Mouse (Mus musculus): ENCODE results near the gene Olfr533. TPM values are rescaled to one million over a fixed set of nuclear protein-coding genes. Genes with fewer than 3 reads are reported as not detected.
"Not testable (repeated sequence)": the region's sequence is repeated elsewhere in the genome, so short reads cannot be mapped to it uniquely, and the experiment has no call there.

The Olfr533 gene
- not detected in 2 replicates for polyA plus RNA-seq (2014; fragmentation: Nextera tagmentation; extraction: Ambion mirVana)

GRCm38 (mm10) chr7:140463070-140463469 lies at the start of gene Olfr533:
Gene Olfr533 (plus strand): TSS chr7:140463370.
- not testable (repeated sequence) for H3K4me3 ChIP-seq (ENCODE audit: low read depth, low read length); H3K4me1 ChIP-seq (replicated peaks; ENCODE audit: control insufficient read depth, insufficient read depth, low read length); H3K27me3 ChIP-seq (ENCODE audit: control insufficient read depth, insufficient read depth, low read length); DNase-seq (ENCODE audit: low spot score); ATAC-seq (ENCODE audit: low FRiP score); H3K4me2 ChIP-seq (replicated peaks; ENCODE audit: low read depth, low read length); H3K36me3 ChIP-seq (ENCODE audit: control insufficient read depth, insufficient read depth, low read length); H3K27ac ChIP-seq (ENCODE audit: low read depth, low read length); H3K9me3 ChIP-seq (ENCODE audit: control insufficient read depth, low read length); H3K9ac ChIP-seq (ENCODE audit: low read depth, low read length)
- 60% methylated on average over 1 of the region's 1 CpGs for WGBS

GRCm38 (mm10) chr7:140421539-140421938 lies 41.6 kb upstream of the Olfr533 start, which contains the start of gene Olfr532:
Gene Olfr532 (minus strand): TSS chr7:140421639.
- no peaks in the 10 kb centered on the region for H3K9me3 ChIP-seq (ENCODE audit: control insufficient read depth, low read length)
- no peak within 1 kb of the TSS for H3K4me2 ChIP-seq (replicated peaks; ENCODE audit: low read depth, low read length)
- ATAC-seq (ENCODE audit: low FRiP score) (no peak), DNase-seq (ENCODE audit: low spot score) (no peak)
- no peaks in the 10 kb centered on the region for H3K27me3 ChIP-seq (ENCODE audit: control insufficient read depth, insufficient read depth, low read length)
- no peak within 1 kb of the TSS for H3K9ac ChIP-seq (ENCODE audit: low read depth, low read length)
- H3K4me3 ChIP-seq (ENCODE audit: low read depth, low read length): no peak within 1 kb of the TSS
- H3K27ac ChIP-seq (ENCODE audit: low read depth, low read length): no peak within 1 kb of the TSS
- H3K36me3 ChIP-seq (ENCODE audit: control insufficient read depth, insufficient read depth, low read length): no peaks in the 10 kb centered on the region
- WGBS: 94% methylated on average over 1 of the region's 1 CpGs
- no peaks in the 10 kb centered on the region for H3K4me1 ChIP-seq (replicated peaks; ENCODE audit: control insufficient read depth, insufficient read depth, low read length)

- no peak for ATAC-seq (ENCODE audit: low FRiP score)
- no peaks in the 10 kb centered on the region for H3K4me1 ChIP-seq (replicated peaks; ENCODE audit: control insufficient read depth, insufficient read depth, low read length)
- no peak for DNase-seq (ENCODE audit: low spot score)
- H3K27ac ChIP-seq (ENCODE audit: low read depth, low read length): no peak overlapping the region
- 83% methylated on average over 1 of the region's 1 CpGs for WGBS
- no peak overlapping the region for H3K4me2 ChIP-seq (replicated peaks; ENCODE audit: low read depth, low read length)
- H3K4me3 ChIP-seq (ENCODE audit: low read depth, low read length): no peak overlapping the region
- no peak overlapping the region for H3K9ac ChIP-seq (ENCODE audit: low read depth, low read length)
- H3K36me3 ChIP-seq (ENCODE audit: control insufficient read depth, insufficient read depth, low read length): no peaks in the 10 kb centered on the region
- H3K9me3 ChIP-seq (ENCODE audit: control insufficient read depth, low read length): no peaks in the 10 kb centered on the region
- no peaks in the 10 kb centered on the region for H3K27me3 ChIP-seq (ENCODE audit: control insufficient read depth, insufficient read depth, low read length)
Measured at GRCm38 (mm10) chr7:140443141-140443540, 20.0 kb upstream of the Olfr533 start.

DNA sequence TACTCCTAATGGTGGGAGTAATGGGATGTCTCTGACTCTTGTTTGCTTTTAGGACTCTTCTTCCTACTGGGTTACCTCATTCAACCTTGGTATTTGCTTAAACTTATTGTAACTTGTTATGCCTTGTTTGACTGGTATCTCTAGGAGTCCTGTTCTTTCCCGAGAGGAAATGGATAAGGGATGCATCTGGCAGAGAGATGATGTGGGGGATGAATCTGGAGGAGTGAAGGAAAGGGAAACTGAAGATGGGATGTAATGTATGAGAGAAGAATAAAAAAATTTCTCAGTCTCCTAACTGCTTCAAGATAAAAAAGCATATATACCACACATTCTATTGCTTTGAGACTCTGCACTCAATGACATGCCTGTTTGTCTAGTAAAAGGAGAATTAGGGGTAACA lies 14.7 kb downstream of the Olfr533 start:
- Histone ChIP-seq H3K4me3 (ENCODE audit: low read depth, low read length) (no peak overlapping the region), H3K4me2 (replicated peaks; ENCODE audit: low read depth, low read length) (no peak overlapping the region), H3K9ac (ENCODE audit: low read depth, low read length) (no peak overlapping the region), H3K9me3 (ENCODE audit: control insufficient read depth, low read length) (no peaks in the 10 kb centered on the region), H3K4me1 (replicated peaks; ENCODE audit: control insufficient read depth, insufficient read depth, low read length) (no peaks in the 10 kb centered on the region), H3K27me3 (ENCODE audit: control insufficient read depth, insufficient read depth, low read length) (no peaks in the 10 kb centered on the region), H3K27ac (ENCODE audit: low read depth, low read length) (no peak overlapping the region), H3K36me3 (ENCODE audit: control insufficient read depth, insufficient read depth, low read length) (no peaks in the 10 kb centered on the region)
- DNase-seq (ENCODE audit: low spot score): no peak
- 91% methylated on average over 1 of the region's 1 CpGs for WGBS
- no peak for ATAC-seq (ENCODE audit: low FRiP score)

DNA sequence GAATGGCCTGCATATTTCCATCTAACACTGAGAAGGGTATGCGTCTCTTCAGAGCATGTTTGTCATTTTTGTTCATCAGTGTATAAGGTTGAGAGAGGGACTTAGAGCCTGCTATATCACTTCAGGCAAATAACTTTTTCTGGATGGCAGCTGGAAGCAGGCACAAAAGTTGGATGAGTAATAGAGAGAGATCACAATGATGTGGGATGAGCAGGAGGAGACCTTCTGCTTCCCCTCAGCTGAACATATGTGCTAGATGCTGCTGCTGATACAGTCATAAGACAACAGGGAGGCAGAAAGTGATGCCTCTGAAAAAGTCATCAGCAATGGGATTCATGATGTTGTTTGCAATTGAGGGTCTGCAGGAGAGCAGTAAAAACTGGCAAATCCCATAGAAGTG lies 15.6 kb downstream of the Olfr533 start:
- no peak for ATAC-seq (ENCODE audit: low FRiP score)
- H3K4me1 ChIP-seq (replicated peaks; ENCODE audit: control insufficient read depth, insufficient read depth, low read length): no peaks in the 10 kb centered on the region
- no peak overlapping the region for H3K4me2 ChIP-seq (replicated peaks; ENCODE audit: low read depth, low read length)
- no peaks in the 10 kb centered on the region for H3K27me3 ChIP-seq (ENCODE audit: control insufficient read depth, insufficient read depth, low read length)
- no peak overlapping the region for H3K9ac ChIP-seq (ENCODE audit: low read depth, low read length)
- no peaks in the 10 kb centered on the region for H3K9me3 ChIP-seq (ENCODE audit: control insufficient read depth, low read length)
- H3K4me3 ChIP-seq (ENCODE audit: low read depth, low read length): no peak overlapping the region
- DNase-seq (ENCODE audit: low spot score): no peak
- H3K27ac ChIP-seq (ENCODE audit: low read depth, low read length): no peak overlapping the region
- no peaks in the 10 kb centered on the region for H3K36me3 ChIP-seq (ENCODE audit: control insufficient read depth, insufficient read depth, low read length)
- WGBS: 91% methylated on average over 1 of the region's 1 CpGs

- Histone ChIP-seq H3K4me2 (replicated peaks; ENCODE audit: low read depth, low read length) (no peak within 1 kb of the TSS), H3K9me3 (ENCODE audit: control insufficient read depth, low read length) (no peaks in the 10 kb centered on the region), H3K4me3 (ENCODE audit: low read depth, low read length) (no peak within 1 kb of the TSS), H3K4me1 (replicated peaks; ENCODE audit: control insufficient read depth, insufficient read depth, low read length) (no peaks in the 10 kb centered on the region), H3K27ac (ENCODE audit: low read depth, low read length) (no peak within 1 kb of the TSS), H3K9ac (ENCODE audit: low read depth, low read length) (no peak within 1 kb of the TSS), H3K36me3 (ENCODE audit: control insufficient read depth, insufficient read depth, low read length) (no peaks in the 10 kb centered on the region), H3K27me3 (ENCODE audit: control insufficient read depth, insufficient read depth, low read length) (no peaks in the 10 kb centered on the region)
- DNase-seq (ENCODE audit: low spot score) (no peak), ATAC-seq (ENCODE audit: low FRiP score) (no peak)
- 81% methylated on average over 1 of the region's 1 CpGs for WGBS
Measured at GRCm38 (mm10) chr7:140483916-140484315, 20.7 kb downstream of the Olfr533 start, which contains the start of gene Olfr535. Gene Olfr535 (plus strand): TSS chr7:140484216.

- no peaks in the 10 kb centered on the region for H3K4me1 ChIP-seq (replicated peaks; ENCODE audit: control insufficient read depth, insufficient read depth, low read length)
- no peak overlapping the region for H3K9ac ChIP-seq (ENCODE audit: low read depth, low read length)
- H3K9me3 ChIP-seq (ENCODE audit: control insufficient read depth, low read length): no peaks in the 10 kb centered on the region
- H3K36me3 ChIP-seq (ENCODE audit: control insufficient read depth, insufficient read depth, low read length): no peaks in the 10 kb centered on the region
- no peak overlapping the region for H3K4me3 ChIP-seq (ENCODE audit: low read depth, low read length)
- no peak for ATAC-seq (ENCODE audit: low FRiP score)
- no peak for DNase-seq (ENCODE audit: low spot score)
- WGBS: 81% methylated on average over 1 of the region's 1 CpGs
- H3K4me2 ChIP-seq (replicated peaks; ENCODE audit: low read depth, low read length): no peak overlapping the region
- H3K27ac ChIP-seq (ENCODE audit: low read depth, low read length): no peak overlapping the region
- H3K27me3 ChIP-seq (ENCODE audit: control insufficient read depth, insufficient read depth, low read length): no peaks in the 10 kb centered on the region
Measured at GRCm38 (mm10) chr7:140488981-140489380, 25.8 kb downstream of the Olfr533 start.

DNA sequence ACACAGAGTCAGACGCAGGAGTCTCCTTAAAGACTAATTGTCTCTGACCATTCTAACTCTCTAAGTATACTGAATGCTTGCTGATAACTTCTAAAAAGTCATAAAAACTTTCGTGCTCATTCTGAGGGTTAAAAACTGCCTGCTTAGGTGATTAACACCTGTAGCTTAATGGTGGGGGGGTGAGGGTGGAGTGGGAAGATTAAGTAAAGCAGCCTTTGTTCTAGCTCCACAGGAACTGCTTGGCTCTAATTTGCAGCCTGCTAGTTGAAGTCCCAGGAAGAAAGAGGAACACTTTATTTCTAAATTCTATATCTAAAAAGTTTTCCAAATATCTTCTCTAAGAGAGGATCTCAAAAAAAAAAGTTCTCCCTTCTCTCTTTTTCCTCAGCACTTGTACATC lies 31.1 kb downstream of the Olfr533 start:
- Histone ChIP-seq H3K4me3 (ENCODE audit: low read depth, low read length) (no peak overlapping the region), H3K27ac (ENCODE audit: low read depth, low read length) (no peak overlapping the region), H3K36me3 (ENCODE audit: control insufficient read depth, insufficient read depth, low read length) (no peaks in the 10 kb centered on the region), H3K4me2 (replicated peaks; ENCODE audit: low read depth, low read length) (no peak overlapping the region), H3K9me3 (ENCODE audit: control insufficient read depth, low read length) (no peaks in the 10 kb centered on the region), H3K27me3 (ENCODE audit: control insufficient read depth, insufficient read depth, low read length) (no peaks in the 10 kb centered on the region), H3K9ac (ENCODE audit: low read depth, low read length) (no peak overlapping the region), H3K4me1 (replicated peaks; ENCODE audit: control insufficient read depth, insufficient read depth, low read length) (no peaks in the 10 kb centered on the region)
- DNase-seq (ENCODE audit: low spot score): no peak
- WGBS: 41% methylated on average over 2 of the region's 2 CpGs
- ATAC-seq (ENCODE audit: low FRiP score): no peak

DNA sequence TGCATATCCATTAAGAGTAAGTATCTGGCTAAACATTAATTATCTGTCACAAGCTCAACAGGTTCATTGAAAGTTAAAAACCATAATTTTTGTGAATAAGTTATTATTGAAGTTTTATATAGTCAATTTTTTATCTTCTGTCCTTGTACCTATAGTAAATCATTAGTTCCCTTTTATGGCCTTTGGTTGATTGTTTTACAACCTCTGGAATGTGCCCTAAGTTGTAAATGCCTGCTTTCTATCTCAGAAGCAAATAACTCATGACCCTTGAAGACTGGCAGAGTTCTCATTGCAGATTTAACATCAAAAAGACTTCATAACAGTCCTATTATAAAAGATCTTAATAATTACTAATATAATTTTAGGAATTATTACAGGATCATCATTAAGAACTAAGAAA lies 31.5 kb downstream of the Olfr533 start:
- Histone ChIP-seq H3K36me3 (ENCODE audit: control insufficient read depth, insufficient read depth, low read length) (no peaks in the 10 kb centered on the region), H3K4me3 (ENCODE audit: low read depth, low read length) (no peak overlapping the region), H3K27ac (ENCODE audit: low read depth, low read length) (no peak overlapping the region), H3K4me1 (replicated peaks; ENCODE audit: control insufficient read depth, insufficient read depth, low read length) (no peaks in the 10 kb centered on the region), H3K9ac (ENCODE audit: low read depth, low read length) (no peak overlapping the region), H3K4me2 (replicated peaks; ENCODE audit: low read depth, low read length) (no peak overlapping the region), H3K27me3 (ENCODE audit: control insufficient read depth, insufficient read depth, low read length) (no peaks in the 10 kb centered on the region), H3K9me3 (ENCODE audit: control insufficient read depth, low read length) (no peaks in the 10 kb centered on the region)
- DNase-seq (ENCODE audit: low spot score) (no peak), ATAC-seq (ENCODE audit: low FRiP score) (no peak)

Measured in hindbrain, embryonic 11.5 days (tissue).